Mouse (Mus musculus) gastrocnemius, adult 18-20 months (tissue): ENCODE data around the gene Mfsd13b. TPM values are rescaled to one million over a fixed set of nuclear protein-coding genes. Genes with fewer than 3 reads are reported as not detected.
"Not testable (repeated sequence)": the region's sequence is repeated elsewhere in the genome, so short reads cannot be mapped to it uniquely, and the experiment has no call there.

Source experiments
- DNase-seq: peaks from one replicate; pipeline ENCODE4 v3.0.0; 2021; ENCODE audit warnings: low spot score
- total RNA-seq, 2 experiments: library from RNA; stranded (reverse); gene quantifications; 2 replicates each; pipeline ENCODE4 v1.2.3; 2021

Gene Mfsd13b
- total RNA-seq, 2 experiments from 2014 or later, result not detected

DNA sequence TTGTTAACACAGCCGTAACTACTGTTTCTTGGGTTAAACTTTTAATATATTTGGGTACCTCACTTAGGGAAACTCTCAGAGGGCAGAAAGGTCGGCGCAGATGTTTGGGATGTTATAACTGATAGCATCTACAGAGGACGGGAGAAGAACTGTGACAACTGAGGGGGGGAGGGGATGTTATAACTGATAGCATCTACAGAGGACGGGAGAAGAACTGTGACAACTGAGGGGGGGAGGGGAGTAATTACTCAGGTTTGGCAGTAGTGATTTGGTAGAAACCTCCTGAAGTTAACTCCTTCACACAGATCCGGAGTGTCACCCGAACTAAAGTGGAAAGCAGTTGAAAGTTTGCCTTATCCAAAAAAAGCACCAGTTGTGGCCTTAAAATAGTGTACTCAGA is 659 bp downstream of the Mfsd13b start:
- no peak for DNase-seq

DNA sequence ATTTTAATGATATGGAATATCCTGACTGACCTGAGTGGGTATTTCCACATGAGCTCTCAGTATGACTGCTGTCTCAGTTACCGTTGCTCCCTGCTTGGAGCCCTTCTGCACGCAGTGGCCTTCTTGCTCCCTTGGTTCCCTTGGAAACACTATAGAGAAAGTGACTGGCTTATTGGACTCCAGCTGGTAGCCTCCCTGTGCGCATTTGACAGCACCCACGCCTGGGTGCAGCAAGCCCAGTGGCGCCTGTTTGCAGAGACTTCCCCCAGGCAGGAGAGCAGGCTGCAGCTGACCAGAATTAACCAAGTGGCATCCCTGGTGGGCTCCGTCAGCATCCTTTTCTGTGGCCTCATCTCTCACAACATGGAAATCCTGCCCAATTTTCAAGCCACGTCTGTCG is 8.9 kb downstream of the Mfsd13b start:
- no peak for DNase-seq

DNA sequence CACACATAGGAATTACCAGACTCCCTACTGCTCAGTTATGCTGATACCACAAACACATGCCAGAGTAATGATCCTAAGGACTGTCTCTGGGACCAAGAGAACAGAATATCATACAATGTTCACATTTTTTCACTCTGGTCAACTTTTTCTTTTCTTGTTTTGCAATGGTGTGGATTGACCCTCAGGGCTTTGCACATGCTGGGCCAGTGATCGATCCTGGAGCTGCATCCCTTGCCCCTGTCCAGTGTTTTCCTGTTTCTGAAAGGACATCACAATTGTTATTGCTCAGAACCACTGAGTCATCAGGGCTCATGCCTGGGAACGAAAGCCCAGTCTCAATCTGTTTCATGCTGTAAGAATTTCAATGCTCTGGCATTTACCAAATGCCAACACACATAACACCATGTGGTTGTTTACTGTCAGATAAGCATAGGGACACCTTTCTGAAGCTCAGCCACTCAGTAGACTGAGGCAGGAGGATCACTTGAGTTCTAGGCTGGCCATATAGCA is 16.8 kb downstream of the Mfsd13b start:
- no peak for DNase-seq

- no peak for DNase-seq
Measured at GRCm38 (mm10) chr7:121000065-121000822, 17.9 kb downstream of the Mfsd13b start.

DNA sequence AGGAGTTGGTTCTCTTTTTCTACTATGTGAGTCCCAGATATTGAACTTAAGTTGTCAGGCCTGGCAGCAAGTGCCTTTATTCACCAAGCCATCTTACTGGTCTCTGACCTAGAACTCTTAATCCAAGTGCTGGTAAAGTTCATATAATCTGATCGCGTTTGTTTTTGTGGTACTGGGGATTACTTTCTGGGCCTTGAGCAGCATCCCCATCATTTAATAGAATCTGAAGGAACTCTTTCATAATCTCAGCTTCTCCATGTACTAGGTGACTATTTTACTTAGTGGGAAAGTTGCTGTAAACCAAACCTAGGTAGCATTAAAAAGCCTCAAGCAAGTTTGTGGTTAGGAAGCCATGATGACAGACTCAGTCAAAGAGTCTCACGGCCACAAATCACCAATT is 19.6 kb downstream of the Mfsd13b start:
- DNase-seq, result no peak

DNA sequence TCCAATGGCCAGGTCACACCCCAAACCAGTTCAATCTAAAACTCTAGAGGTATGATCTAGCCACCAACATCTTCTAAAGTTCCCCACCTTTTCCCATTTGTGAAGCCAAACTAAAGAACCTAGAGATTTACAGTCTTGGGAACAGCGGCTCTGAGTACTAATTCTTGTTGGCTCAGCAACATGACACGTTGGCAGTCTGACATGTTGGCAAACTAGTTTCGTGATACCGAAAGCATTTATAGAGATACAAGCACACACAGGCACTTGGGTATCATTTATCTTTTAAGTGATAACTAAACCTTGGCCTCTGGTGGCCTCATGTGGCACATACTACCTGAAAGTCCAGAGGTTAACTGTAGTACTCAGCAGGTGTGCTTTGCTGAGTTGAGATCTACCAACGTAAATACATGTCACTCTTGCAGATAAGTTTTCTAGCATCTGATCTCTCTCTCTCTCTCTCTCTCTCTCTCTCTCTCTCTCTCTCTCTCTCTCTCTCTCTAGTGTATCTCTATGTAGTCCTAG is 20.2 kb downstream of the Mfsd13b start:
- no peak for DNase-seq

GRCm38 (mm10) chr7:121003793-121004418 is 21.6 kb downstream of the Mfsd13b start:
- DNase-seq, result no peak

DNA sequence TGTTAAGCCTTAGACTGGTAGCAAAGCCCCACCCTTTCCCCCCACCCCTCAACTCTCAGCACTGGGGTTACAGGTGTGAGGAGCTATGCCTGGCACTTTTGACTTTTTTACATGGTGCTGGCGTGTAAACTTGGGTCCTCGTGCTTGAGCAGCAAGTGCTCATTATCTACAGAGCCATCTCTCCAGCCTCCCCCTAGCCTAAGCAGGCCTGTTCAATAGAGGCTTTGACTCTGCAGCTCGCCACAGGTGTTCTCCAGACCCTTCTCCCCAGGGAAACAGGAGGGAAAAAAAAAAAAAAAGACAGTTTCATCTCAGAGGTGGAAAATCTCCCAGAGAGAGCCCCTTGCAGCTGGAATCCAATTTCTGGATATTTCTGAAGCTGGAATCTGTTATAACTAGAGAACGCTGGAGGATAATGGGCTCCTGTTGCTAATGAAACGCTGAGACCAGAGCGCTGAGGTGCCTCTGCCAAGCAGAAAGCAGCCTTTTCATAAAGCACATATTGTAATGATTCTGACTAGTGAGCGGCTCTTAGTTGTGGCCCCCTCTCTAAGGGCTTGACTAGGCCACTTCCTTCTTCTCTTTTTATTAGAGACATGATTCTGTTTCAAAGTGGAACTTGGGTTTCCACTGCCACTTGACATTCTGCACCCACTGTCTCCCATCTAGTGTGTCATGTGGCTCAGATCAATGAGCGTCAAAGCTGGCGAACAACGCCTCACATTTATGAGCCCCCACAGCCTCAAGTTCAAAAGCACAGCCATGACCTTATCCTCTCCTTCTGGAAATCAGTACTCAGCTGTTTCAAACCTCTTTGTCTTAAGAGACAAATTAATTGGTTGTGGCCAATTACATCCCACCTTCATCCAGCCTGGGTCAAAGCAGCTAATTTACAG is 29.7 kb downstream of the Mfsd13b start:
- no peak for DNase-seq

GRCm38 (mm10) chr7:121014486-121014885 is 32.2 kb downstream of the Mfsd13b start:
- DNase-seq, result no peak

DNA sequence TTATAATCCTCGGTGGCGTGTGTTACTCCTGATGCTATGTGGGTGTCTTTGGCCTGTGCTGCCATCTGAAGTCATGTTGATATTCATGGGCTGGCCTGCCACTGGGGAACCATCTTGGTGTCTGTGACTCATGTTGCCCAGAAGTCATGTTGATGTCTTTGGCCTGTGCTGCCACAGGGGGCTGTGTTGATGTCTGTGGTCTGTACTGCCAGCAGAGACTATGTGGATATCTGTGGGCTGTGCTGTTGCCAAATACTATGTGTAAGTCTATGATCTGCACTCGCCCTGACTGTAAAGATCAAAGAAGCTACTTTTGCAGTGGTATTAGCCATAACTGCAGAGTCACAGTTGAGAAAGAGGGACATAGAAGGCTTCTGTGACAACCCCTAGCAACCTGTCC is 36.5 kb downstream of the Mfsd13b start:
- no peak for DNase-seq

DNA sequence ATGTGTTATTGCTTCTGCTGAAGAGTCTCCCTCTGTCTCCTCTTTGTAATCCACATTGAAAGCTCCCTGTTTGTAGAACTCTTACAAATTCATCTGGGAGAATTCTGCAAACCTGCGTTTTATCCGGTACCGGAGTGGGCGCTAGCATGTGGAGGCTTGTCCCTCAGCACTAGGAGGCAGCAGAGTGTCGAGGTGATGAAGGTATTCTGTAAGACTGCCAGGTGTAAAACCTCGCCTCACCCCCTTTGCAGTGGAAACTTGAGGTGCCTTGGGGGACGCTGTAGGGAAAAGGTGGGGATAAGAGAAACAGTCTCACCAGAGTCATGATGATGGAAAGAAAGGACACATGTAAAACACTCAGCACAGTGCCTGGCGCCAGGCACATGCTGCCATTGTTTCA is 38.0 kb downstream of the Mfsd13b start:
- no peak for DNase-seq

GRCm38 (mm10) chr7:121025221-121026008 is 43.1 kb downstream of the Mfsd13b start:
- DNase-seq, result no peak

- no peak for DNase-seq
Measured at GRCm38 (mm10) chr7:121026300-121026699, 44.0 kb downstream of the Mfsd13b start.

GRCm38 (mm10) chr7:121029947-121030346 is 47.6 kb downstream of the Mfsd13b start:
- DNase-seq, result not testable (repeated sequence)

DNA sequence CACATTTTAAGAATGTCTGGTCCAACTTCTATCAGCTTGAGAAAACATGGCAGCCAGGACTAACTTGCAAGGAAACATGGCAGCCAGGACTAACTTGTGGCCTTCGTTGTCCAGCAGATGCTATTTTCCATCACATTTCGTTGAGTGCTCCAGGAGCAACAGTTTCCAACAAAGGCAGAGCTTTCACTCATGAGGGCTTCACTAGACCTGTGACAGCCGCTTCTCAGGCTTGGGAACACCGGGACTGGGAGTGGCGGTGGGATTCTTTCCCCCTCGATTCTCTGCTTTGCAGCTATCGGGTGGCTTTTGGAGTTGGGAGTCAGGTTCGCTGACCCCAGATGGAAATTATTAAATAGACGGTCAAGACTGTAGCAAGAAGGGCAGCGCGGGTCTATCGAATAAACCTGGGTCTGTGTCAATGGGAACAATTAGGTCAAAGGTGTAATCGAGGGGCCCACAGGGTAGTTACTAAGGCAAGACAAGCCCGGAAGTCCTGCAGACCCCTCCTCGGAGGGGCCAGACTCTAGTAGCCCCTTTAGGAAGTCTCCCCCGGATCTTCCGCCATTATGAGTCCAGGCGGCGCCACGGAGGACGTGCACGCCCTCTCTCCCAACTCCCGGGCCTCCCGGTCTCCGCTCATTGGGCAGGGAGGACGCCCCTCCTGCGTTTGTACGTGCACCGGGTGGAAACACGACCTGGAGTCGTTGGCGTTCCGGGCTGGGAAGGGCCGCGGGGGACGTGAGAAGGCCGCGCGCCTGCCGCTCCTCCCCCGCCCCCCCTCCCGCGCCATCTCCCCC is 51.7 kb downstream of the Mfsd13b start, which contains the start of gene Mettl9:
TSS of gene Mettl9 (plus strand) at position 590 of the 797 bp plus-strand sequence.
- DNase-seq, result peak; percentile 92

- DNase-seq, result no peak
Measured at GRCm38 (mm10) chr7:121034701-121035141, 52.4 kb downstream of the Mfsd13b start.

- DNase-seq, result peak; percentile 9
Measured at GRCm38 (mm10) chr7:121035161-121035721, 52.9 kb downstream of the Mfsd13b start.

DNA sequence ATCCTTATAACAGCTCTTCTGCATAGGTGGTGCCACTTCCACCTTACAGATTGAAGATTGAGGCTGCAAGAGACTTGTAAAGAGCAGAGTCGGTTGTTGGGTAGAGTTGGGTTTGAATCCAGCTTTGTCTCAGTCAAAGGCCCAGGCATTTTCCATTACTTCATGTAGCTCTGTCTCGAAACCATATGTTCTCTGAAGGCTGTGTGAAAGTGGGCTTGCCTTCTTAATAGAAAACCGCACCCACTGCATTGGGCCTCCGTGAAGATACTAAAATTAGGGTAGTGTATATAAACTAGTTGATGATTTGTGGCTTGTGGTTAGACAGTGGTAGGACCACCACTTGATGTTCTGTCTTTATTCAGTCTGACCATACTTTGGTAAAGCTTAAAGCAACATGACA is 58.3 kb downstream of the Mfsd13b start:
- DNase-seq, result no peak

DNA sequence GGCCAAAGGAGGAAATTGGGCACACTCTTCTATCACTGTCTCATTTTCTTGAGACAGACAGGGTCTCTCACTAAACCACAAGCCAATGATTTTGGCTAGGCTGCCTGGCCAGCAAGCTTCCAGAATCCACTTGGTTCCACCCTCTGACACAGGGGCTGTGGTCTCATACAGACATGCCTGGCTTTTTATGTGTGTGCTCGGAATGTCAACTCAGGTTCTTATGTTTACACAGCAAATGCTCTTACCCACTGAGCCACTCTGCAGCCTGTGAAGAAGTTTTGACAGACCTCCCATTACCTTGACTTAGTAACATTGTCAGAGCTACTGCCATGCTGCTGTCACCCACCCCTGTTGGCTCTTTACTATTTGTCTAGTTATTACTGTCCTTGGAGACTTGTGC is 59.7 kb downstream of the Mfsd13b start:
- DNase-seq, result no peak

GRCm38 (mm10) chr7:121043004-121043403 is 60.7 kb downstream of the Mfsd13b start:
- no peak for DNase-seq
